Mouse (Mus musculus) E14TG2a.4 (cell line): Measurements from ENCODE around the gene Dennd2a.

Source experiments
- CTCF ChIP-seq: conservative IDR thresholded peaks from 2 replicates; pipeline ENCODE4 v1.5.1; 2014; ENCODE audit warnings: low read length
- NANOG ChIP-seq: IDR thresholded peaks from 2 replicates; pipeline ENCODE4 v1.6.1; 2014; ENCODE audit warnings: borderline replicate concordance, low read length, mixed read lengths

- TF ChIP-seq CTCF = no peak
- peak; percentile 57; the same call in 1 of the 2 replicates for TF ChIP-seq NANOG
These were observed 124.5 kb downstream of the Dennd2a start for GRCm38 (mm10) chr6:39433174-39433573.
